Mouse (Mus musculus): Measurements from ENCODE around the gene Mnt.

- no peak for TF ChIP-seq POLR2A (IDR thresholded peaks at IDR 0.05; ENCODE audit: control insufficient read depth, extremely low read depth, insufficient read depth, low read length, poor library complexity)
- no peak for TF ChIP-seq CTCF (IDR thresholded peaks at IDR 0.05; ENCODE audit: borderline replicate concordance, control insufficient read depth, extremely low read depth, insufficient read depth, low read length, poor library complexity)
Observed at GRCm38 (mm10) chr11:74820921-74821320, 9.8 kb upstream of the Mnt start.
